13 mouse cellular contexts compared by ENCODE assay signal in genomic region chr3:86959088-86959487, GRCm38 (mm10).
"Had no signal": no experiment of that assay in that cellular context is flagged by ENCODE, and none has a peak within 500 bp of the region (broad histone marks: within the 10 kb centered on the region; RNA-seq: fewer than 3 reads in every experiment).

No protein-coding gene starts in this region.

- H3K9me3 ChIP-seq: liver, embryonic 12.5 days had no signal

- H3K27ac ChIP-seq: liver, embryonic 12.5 days; liver, embryonic 14.5 days; macrophage; midbrain, embryonic 10.5 days; midbrain, embryonic 12.5 days; neural tube, embryonic 12.5 days had no signal

- H3K4me3 ChIP-seq: liver, embryonic 12.5 days; midbrain, embryonic 10.5 days; midbrain, embryonic 12.5 days; neural tube, embryonic 12.5 days had no signal

- DNase-seq: lung, adult 18-20 months; lung, embryonic 14.5 days; lung, postnatal 10 days; midbrain, embryonic 14.5 days; right cerebral cortex, postnatal 14 days; thymus, adult 18-20 months had no signal

- H3K36me3 ChIP-seq: liver, embryonic 12.5 days; midbrain, embryonic 10.5 days; midbrain, embryonic 12.5 days; neural tube, embryonic 12.5 days had no signal

- H3K27me3 ChIP-seq: liver, embryonic 12.5 days; midbrain, embryonic 12.5 days; neural tube, embryonic 12.5 days had no signal

- ATAC-seq: liver, embryonic 12.5 days; midbrain, embryonic 16.5 days had no signal

- H3K4me1 ChIP-seq: midbrain, embryonic 12.5 days; neural tube, embryonic 12.5 days had no signal
